Mouse (Mus musculus) heart, embryonic 15.5 days (tissue): ENCODE data around the gene Dus2. TPM values are rescaled to one million over a fixed set of nuclear protein-coding genes. Genes with fewer than 3 reads are reported as not detected.

Experiments used
- ATAC-seq: fragments of 200-750 bp; cut with Nextera tagmentation; replicated peaks from 2 replicates; pipeline ENCODE4 v1.8.0; 2017; ENCODE audit warnings: low read depth, moderate TSS enrichment; ENCODE audit not compliant: insufficient number of reproducible peaks, insufficient read depth, low FRiP score
- H3K27ac ChIP-seq: fragments of 300-500 bp; sonication (generic); 2 replicates; pipeline ENCODE4 v1.5.1; 2015; ENCODE audit warnings: mild to moderate bottlenecking, inconsistent platforms
- H3K27me3 ChIP-seq: fragments of 300-500 bp; sonication (generic); 2 replicates; pipeline ENCODE4 v1.6.1; 2015; ENCODE audit warnings: inconsistent platforms
- H3K36me3 ChIP-seq: fragments of 300-500 bp; sonication (generic); 2 replicates; pipeline ENCODE4 v1.6.1; 2015; ENCODE audit warnings: mild to moderate bottlenecking, inconsistent platforms
- H3K4me1 ChIP-seq: fragments of 300-500 bp; sonication (generic); replicated peaks from 2 replicates; pipeline ENCODE4 v1.6.1; 2015; ENCODE audit warnings: inconsistent platforms
- H3K4me2 ChIP-seq: fragments of 300-500 bp; sonication (generic); 2 replicates; pipeline ENCODE4 v1.6.1; 2015; ENCODE audit warnings: inconsistent platforms, mild to moderate bottlenecking, moderate library complexity
- H3K4me3 ChIP-seq: fragments of 300-500 bp; sonication (generic); 2 replicates; pipeline ENCODE4 v1.5.1; 2015; ENCODE audit warnings: mild to moderate bottlenecking, inconsistent platforms
- H3K9ac ChIP-seq: fragments of 300-500 bp; sonication (generic); 2 replicates; pipeline ENCODE4 v1.6.1; 2015; ENCODE audit warnings: mild to moderate bottlenecking, inconsistent platforms
- H3K9me3 ChIP-seq: fragments of 300-500 bp; sonication (generic); replicated peaks from 2 replicates; pipeline ENCODE4 v1.6.1; 2016; ENCODE audit warnings: inconsistent platforms
- WGBS: fragments of 180-500 bp; shearing (Covaris S2); methylation state at CpG from one replicate; pipeline ENCODE4 v1.1.7; 2015; ENCODE audit warnings: mixed read lengths; 5-methylcytosine and 5-hydroxymethylcytosine counted together
- polyA plus RNA-seq: library from polyadenylated mRNA; unstranded; fragments of >200 nt; fragmentation: Nextera tagmentation; extraction: Ambion mirVana; gene quantifications from 2 replicates; pipeline ENCODE4 v1.2.1, GENCODE M21; 2015

The Dus2 gene
- polyA plus RNA-seq, 1 experiment from 2014 or later = 12.5 TPM

DNA sequence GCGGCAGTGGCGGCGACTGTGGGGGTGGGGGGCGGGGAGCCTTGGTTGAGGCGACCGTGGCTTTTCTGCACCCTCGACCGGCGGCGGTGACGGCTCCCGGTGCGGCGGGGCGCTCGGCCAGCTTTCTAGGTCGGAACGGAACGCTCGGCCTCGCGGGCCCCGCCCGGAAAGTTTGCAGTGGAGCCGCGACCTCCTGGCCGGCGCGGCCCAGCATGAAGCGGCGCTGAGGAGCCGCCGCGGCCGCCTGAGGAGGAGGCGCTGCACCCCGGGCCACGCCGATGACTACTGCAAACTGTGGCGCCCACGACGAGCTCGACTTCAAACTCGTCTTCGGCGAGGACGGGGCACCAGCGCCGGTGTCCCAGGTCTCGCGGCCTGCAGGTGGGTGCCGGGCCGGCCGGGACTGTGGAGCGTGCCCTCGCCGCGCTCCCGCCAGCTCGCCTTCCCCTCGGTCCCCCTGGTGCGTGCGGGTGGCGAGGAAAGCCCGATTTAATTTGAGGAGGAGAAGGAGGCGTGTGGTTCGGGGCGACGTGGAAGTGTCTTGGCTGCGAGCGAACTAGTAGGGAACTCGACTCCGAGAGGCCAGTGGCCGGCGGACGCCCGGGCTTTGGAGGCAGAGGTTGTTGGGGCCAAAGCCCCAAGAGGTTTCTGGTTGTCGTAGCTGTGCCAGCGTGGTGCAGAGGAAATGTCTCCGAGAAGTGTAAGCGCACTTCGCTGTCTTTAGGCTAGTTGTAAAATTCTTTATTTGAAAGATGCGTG, 68.7 kb downstream of the Dus2 start:
- peak overlapping the region; percentile 95 for H3K4me3 ChIP-seq
- peak overlapping the region; percentile 67 for H3K4me2 ChIP-seq
- no peaks in the 10 kb centered on the region for H3K9me3 ChIP-seq
- under 1% methylated on average over 80 of the region's 83 CpGs for WGBS
- ATAC-seq = peak; percentile 79
- H3K36me3 ChIP-seq = no peaks in the 10 kb centered on the region
- peak overlapping the region; percentile 94 for H3K9ac ChIP-seq
- H3K27ac ChIP-seq = peak overlapping the region; percentile 97
- H3K4me1 ChIP-seq = peaks cover 26% of the 10 kb centered on the region
- H3K27me3 ChIP-seq = no peaks in the 10 kb centered on the region

DNA sequence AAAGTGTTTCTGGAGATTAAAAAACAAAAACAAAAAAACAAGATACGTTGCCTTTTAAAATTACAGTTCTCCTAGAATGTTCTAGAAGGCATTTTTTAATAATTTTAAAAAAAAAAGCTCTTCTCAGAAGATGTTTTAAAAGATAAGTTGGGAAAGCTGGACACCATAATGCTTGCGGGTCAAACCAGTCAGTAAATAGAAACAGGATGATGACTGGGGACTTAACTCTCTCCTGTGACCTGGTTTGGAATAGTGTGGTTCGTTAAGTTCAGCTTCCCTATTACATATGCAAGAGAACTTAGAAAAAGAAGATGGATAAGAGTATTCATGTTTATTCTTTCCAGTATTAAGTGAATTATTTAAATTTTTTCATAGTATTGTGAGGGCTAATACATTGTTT, 69.4 kb downstream of the Dus2 start:
- Histone ChIP-seq H3K4me1 (peaks cover 26% of the 10 kb centered on the region), H3K9ac (peak overlapping the region; percentile 94), H3K36me3 (no peaks in the 10 kb centered on the region), H3K4me2 (peak overlapping the region; percentile 67), H3K9me3 (no peaks in the 10 kb centered on the region), H3K27ac (peak overlapping the region; percentile 97; the same call in 1 of the 2 replicates), H3K27me3 (no peaks in the 10 kb centered on the region), H3K4me3 (peak overlapping the region; percentile 95)
- WGBS = 3% methylated on average over 3 of the region's 3 CpGs
- no peak for ATAC-seq

DNA sequence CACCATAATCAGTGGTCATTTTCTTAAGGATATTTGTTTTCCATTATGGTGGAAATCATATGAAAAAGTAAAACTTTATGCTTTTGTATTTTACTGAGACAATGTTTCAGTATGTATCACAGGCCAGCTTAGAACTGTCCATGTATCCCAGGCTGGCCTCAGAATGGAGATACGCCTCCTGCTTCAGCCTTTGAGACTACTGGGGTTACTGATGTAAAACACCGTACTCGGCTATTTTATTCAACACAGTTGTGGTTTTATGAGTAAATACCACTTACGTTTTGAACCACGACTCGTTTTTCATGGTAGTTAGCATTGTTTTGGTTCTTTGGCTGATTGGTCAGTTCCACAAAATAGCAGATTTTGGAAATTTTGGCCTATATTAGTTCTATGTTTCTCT, 70.5 kb downstream of the Dus2 start:
- Histone ChIP-seq H3K27ac (no peak overlapping the region), H3K4me2 (peak overlapping the region; percentile 67), H3K4me3 (peak overlapping the region; percentile 95; the same call in 1 of the 2 replicates), H3K9me3 (no peaks in the 10 kb centered on the region), H3K9ac (no peak overlapping the region), H3K36me3 (no peaks in the 10 kb centered on the region), H3K27me3 (no peaks in the 10 kb centered on the region), H3K4me1 (peaks cover 26% of the 10 kb centered on the region)
- ATAC-seq = no peak
- 85% methylated on average over 6 of the region's 6 CpGs for WGBS

DNA sequence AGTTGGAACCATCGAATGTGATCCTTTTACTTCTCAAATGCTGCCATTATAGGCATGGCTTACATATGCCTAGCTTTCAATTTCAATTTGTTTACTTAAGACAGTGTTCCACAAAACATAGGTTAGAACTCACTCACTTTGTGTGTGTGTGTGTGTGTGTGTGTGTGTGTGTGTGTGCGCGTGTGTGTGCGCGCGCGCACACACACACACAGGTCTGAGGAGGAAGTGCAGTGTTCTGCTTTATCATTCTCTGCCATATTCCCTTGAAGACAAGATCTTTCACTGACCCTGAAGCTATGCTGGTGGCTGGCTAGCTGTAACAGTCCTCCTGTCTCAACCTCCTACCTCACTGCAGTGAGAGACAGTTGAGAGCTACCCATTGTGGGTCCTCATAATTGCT, 71.9 kb downstream of the Dus2 start:
- no peak overlapping the region for H3K4me2 ChIP-seq
- 91% methylated on average over 7 of the region's 7 CpGs for WGBS
- ATAC-seq = no peak

DNA sequence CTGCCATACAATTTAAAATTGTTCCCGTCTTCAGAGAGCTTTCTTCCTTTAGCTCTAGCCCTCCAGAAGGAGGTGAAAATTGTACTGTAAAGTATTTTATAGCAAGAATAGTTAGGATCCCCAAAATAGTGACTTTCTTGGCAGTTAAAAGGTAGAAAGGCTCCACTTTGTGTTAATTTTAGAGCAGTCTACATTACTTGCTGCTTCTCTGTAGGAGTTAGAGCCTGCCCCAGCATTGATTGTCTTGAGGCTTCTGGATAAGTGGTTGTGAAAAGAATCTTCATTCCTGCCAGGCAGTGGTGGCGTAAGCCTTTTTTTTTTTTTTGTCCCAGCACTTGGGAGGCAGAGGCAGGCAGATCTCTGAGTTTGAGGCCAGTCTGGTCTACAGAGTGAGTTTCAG, 75.6 kb downstream of the Dus2 start:
- WGBS = 96% methylated on average over 2 of the region's 2 CpGs
- Histone ChIP-seq H3K27ac (no peak overlapping the region), H3K4me3 (no peak overlapping the region), H3K27me3 (no peaks in the 10 kb centered on the region), H3K4me1 (peaks cover 13% of the 10 kb centered on the region), H3K9me3 (no peaks in the 10 kb centered on the region), H3K36me3 (no peaks in the 10 kb centered on the region), H3K9ac (no peak overlapping the region), H3K4me2 (no peak overlapping the region)
- ATAC-seq = no peak

More for the DNA sequence above, 71.9 kb downstream of the Dus2 start:
- H3K27ac ChIP-seq = no peak overlapping the region
- no peaks in the 10 kb centered on the region for H3K36me3 ChIP-seq
- H3K27me3 ChIP-seq = no peaks in the 10 kb centered on the region
- H3K9me3 ChIP-seq = no peaks in the 10 kb centered on the region
- H3K9ac ChIP-seq = no peak overlapping the region
- H3K4me1 ChIP-seq = peaks cover 26% of the 10 kb centered on the region
- no peak overlapping the region for H3K4me3 ChIP-seq

DNA sequence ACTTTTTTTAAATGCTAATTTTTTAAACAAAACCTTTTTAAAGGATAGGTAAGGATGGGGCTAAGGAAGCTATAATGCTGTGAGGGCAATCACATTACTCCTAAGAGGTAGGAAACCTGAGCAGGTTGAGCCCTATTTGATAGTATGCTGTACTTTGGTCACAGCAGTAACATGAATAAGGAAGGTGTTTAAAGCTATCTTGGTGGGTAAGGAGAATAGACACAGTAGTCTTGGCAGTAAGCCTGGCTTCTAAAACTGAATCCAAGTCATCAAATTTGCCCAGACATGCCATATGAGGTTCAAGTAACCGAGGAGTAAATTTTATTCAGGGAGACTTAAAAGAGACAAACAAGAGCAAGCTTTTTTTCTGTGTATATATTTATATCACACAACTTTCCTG, 78.4 kb downstream of the Dus2 start:
- 50% methylated on average over 1 of the region's 1 CpGs for WGBS
- Histone ChIP-seq H3K4me2 (no peak overlapping the region), H3K4me3 (no peak overlapping the region), H3K9me3 (no peaks in the 10 kb centered on the region), H3K36me3 (no peaks in the 10 kb centered on the region), H3K4me1 (0 out of 2 replicates have a peak, but pooled peaks cover 5% of the 10 kb centered on the region), H3K27me3 (no peaks in the 10 kb centered on the region), H3K9ac (no peak overlapping the region), H3K27ac (no peak overlapping the region)
- ATAC-seq = no peak

DNA sequence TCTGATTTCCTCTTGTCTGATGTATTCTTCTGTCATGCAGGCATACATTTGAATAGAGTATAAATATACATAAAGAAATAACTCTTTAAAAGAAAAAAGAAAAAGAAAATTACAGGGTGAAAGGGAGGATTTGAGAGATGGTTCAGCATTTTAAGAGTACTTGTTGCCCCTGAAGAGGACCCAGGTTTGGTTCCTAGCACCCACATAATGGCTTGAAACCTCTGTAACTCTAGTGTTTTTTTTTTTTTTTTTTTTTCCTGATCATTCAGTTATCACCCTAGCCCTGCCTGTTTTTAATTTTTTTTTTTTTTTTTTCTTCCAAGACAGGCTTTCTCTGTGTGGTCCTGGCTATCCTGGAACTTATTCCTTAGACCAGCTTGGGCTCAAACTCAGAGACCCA, 81.0 kb downstream of the Dus2 start:
- Histone ChIP-seq H3K27ac (no peak overlapping the region), H3K27me3 (no peaks in the 10 kb centered on the region), H3K4me2 (no peak overlapping the region), H3K4me3 (no peak overlapping the region), H3K9ac (no peak overlapping the region), H3K36me3 (no peaks in the 10 kb centered on the region), H3K4me1 (peaks cover 14% of the 10 kb centered on the region; the same call in 1 of the 2 replicates), H3K9me3 (no peaks in the 10 kb centered on the region)
- ATAC-seq = no peak

DNA sequence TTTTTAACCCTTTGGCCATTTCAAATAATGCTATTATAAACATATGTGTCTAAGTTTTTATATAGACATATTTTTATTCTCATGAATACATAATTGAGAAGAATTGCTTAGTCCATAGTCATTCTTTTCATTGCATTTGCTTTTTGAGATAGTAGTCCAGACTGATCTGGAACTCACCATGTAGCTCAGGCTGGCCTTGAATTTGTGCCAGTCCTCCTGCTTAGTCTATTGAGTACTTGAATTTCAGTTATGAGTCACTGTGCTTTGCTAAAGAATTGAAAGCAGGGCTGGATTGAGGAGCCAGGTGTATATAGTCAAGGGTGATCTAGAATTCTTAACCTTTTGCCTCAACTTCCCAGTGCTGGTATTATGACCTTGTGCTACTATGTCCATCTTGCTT, 83.1 kb downstream of the Dus2 start:
- Histone ChIP-seq H3K9me3 (no peaks in the 10 kb centered on the region), H3K4me3 (no peak overlapping the region), H3K9ac (no peak overlapping the region), H3K27me3 (no peaks in the 10 kb centered on the region), H3K4me1 (peaks cover 14% of the 10 kb centered on the region; the same call in 1 of the 2 replicates), H3K4me2 (no peak overlapping the region), H3K36me3 (peaks cover 7% of the 10 kb centered on the region; the same call in 1 of the 2 replicates), H3K27ac (no peak overlapping the region)
- no peak for ATAC-seq

DNA sequence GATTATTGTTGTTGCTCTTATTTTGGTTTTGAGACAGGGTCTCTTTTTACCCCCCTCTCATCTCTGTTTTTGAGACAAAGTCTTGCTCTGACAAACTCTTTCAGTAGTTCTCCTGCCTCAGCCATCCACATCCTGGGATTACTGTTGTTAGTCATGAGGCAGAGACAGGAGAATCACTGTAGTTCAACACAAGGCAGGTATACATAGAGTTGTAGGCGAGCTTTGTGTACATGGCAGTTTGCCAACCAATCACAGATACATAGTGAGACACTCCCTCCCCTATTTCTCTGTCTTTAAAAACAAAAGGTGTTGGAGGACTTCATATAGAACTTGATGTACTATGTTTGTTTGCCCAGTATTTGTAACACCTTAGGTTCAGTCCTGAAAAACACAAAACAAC, 83.5 kb downstream of the Dus2 start:
- Histone ChIP-seq H3K4me3 (no peak overlapping the region), H3K27ac (no peak overlapping the region), H3K36me3 (peaks cover 11% of the 10 kb centered on the region; the same call in 1 of the 2 replicates), H3K9me3 (no peaks in the 10 kb centered on the region), H3K9ac (no peak overlapping the region), H3K4me1 (peaks cover 14% of the 10 kb centered on the region; the same call in 1 of the 2 replicates), H3K27me3 (no peaks in the 10 kb centered on the region), H3K4me2 (no peak overlapping the region)
- 66% methylated on average over 1 of the region's 1 CpGs for WGBS
- ATAC-seq = no peak

DNA sequence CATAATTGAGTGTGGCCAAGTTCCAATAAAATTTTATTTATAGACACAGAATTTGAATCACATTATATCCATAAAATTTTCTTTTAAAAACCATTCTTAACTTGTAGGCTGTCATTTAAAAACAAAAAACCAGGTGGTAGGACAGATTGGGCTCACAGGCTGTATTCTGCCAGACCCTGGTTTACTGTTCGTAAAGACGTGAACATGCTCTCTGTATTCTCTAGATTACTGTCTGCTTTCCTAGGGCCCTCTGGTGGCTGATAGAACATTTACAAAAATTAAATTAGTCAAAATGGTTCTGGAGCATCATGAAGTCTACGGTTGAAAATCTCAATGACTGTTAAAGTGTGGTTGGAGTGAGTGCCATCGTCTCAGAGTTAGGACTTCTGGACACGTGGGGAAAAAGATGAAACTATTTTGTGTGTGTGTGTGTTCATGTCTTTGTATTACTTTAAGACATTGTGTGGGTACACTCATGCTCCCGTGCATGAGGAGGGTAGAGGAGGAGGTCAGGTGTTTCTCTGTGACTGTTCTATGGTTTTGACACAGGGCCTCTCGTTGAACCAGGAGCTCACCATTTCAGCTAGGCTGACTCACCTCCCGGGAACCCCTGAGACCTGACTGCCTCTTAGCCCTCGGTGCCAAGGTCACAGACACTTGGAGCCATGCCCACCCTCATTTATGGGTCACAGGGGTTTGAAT, 84.2 kb downstream of the Dus2 start:
- no peak overlapping the region for H3K4me2 ChIP-seq
- H3K27me3 ChIP-seq = no peaks in the 10 kb centered on the region
- 61% methylated on average over 9 of the region's 9 CpGs for WGBS
- H3K9ac ChIP-seq = no peak overlapping the region
- H3K27ac ChIP-seq = no peak overlapping the region
- ATAC-seq = no peak
- H3K4me1 ChIP-seq = peaks cover 11% of the 10 kb centered on the region; the same call in 1 of the 2 replicates
- no peak overlapping the region for H3K4me3 ChIP-seq
- H3K36me3 ChIP-seq = peaks cover 11% of the 10 kb centered on the region; the same call in 1 of the 2 replicates
- H3K9me3 ChIP-seq = no peaks in the 10 kb centered on the region

DNA sequence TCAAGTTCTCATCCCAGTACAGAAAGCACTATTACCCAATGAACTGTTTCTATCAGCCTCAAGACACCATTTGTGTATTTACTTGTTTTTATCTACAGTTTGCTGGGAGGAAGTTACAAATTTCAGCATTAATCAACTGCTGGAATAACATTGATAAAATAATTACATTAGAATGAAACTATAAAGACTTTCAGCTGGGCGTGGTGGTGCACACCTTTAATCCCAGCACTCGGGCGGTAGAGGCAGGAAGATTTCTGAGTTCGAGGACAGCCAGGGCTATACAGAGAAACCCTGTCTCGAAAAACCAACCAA, 84.7 kb downstream of the Dus2 start:
- Histone ChIP-seq H3K27me3 (no peaks in the 10 kb centered on the region), H3K27ac (no peak overlapping the region), H3K4me1 (peaks cover 9% of the 10 kb centered on the region; the same call in 1 of the 2 replicates), H3K4me3 (no peak overlapping the region), H3K36me3 (peaks cover 11% of the 10 kb centered on the region; the same call in 1 of the 2 replicates), H3K9me3 (no peaks in the 10 kb centered on the region), H3K9ac (no peak overlapping the region), H3K4me2 (no peak overlapping the region)
- no peak for ATAC-seq
- 92% methylated on average over 5 of the region's 5 CpGs for WGBS
